Mouse (Mus musculus) CD4-positive, CD25-positive, alpha-beta regulatory T cell, adult 2 months (primary cell): ENCODE results near the gene Tns4.
A peak's percentile ranks its signal among the peaks of the same experiment; 100 is the strongest.

Experiments
- DNase-seq: peaks from one replicate; pipeline ENCODE4 v3.0.0-alpha.2; 2012; ENCODE audit warnings: low read depth, low spot score

Tns4 gene

GRCm38 (mm10) chr11:99047120-99047519 lies 42.0 kb downstream of the Tns4 start:
- DNase-seq, result no peak

GRCm38 (mm10) chr11:99045159-99045889 lies 43.8 kb downstream of the Tns4 start:
- no peak for DNase-seq

GRCm38 (mm10) chr11:99044306-99044705 lies 44.8 kb downstream of the Tns4 start:
- DNase-seq, result no peak

- peak; percentile 19 for DNase-seq
Measured at GRCm38 (mm10) chr11:99043632-99044031, 45.5 kb downstream of the Tns4 start.

GRCm38 (mm10) chr11:99042834-99043431 lies 46.2 kb downstream of the Tns4 start:
- DNase-seq, result peak; percentile 60

- peak; percentile 55 for DNase-seq
Measured at GRCm38 (mm10) chr11:99041841-99042780, 47.0 kb downstream of the Tns4 start.

GRCm38 (mm10) chr11:99041051-99041729 lies 47.9 kb downstream of the Tns4 start, which contains the start of gene Igfbp4:
TSS of gene Igfbp4 (plus strand) at chr11:99041244.
- peak; percentile 52 for DNase-seq

- peak; percentile 53 for DNase-seq
Measured at GRCm38 (mm10) chr11:99040346-99040974, 48.6 kb downstream of the Tns4 start.

- peak; percentile 88 for DNase-seq
Measured at GRCm38 (mm10) chr11:99039782-99040181, 49.3 kb downstream of the Tns4 start.

- DNase-seq, result no peak
Measured at GRCm38 (mm10) chr11:99036254-99036653, 52.9 kb downstream of the Tns4 start.

GRCm38 (mm10) chr11:99035350-99035749 lies 53.8 kb downstream of the Tns4 start:
- peak; percentile 37 for DNase-seq

GRCm38 (mm10) chr11:99026899-99027440 lies 62.1 kb downstream of the Tns4 start:
- DNase-seq, result peak; percentile 53

GRCm38 (mm10) chr11:99025878-99026277 lies 63.2 kb downstream of the Tns4 start:
- DNase-seq, result no peak

GRCm38 (mm10) chr11:99024468-99025134 lies 64.5 kb downstream of the Tns4 start:
- no peak for DNase-seq

- DNase-seq, result peak; percentile 95
Measured at GRCm38 (mm10) chr11:99023500-99024467, 65.3 kb downstream of the Tns4 start, which contains the start of gene Top2a. TSS of gene Top2a (minus strand) at chr11:99024189.

GRCm38 (mm10) chr11:99023094-99023493 lies 66.0 kb downstream of the Tns4 start:
- no peak for DNase-seq

- no peak for DNase-seq
Measured at GRCm38 (mm10) chr11:99022384-99022933, 66.6 kb downstream of the Tns4 start.

- no peak for DNase-seq
Measured at GRCm38 (mm10) chr11:99019844-99020243, 69.3 kb downstream of the Tns4 start.
